Mouse (Mus musculus) testis, adult 2 months (tissue): ENCODE data around the gene Prlh. TPM values are rescaled to one million over a fixed set of nuclear protein-coding genes. Genes with fewer than 3 reads are reported as not detected.
A peak's percentile ranks its signal among the peaks of the same experiment; 100 is the strongest.

Experiments used
- H3K27ac ChIP-seq: fragments of 200-500 bp; 2 replicates; pipeline ENCODE4 v1.5.1; 2012; ENCODE audit warnings: low read depth, low read length; ENCODE audit not compliant: control insufficient read depth, insufficient read depth
- H3K27me3 ChIP-seq: fragments of 200-500 bp; 2 replicates; pipeline ENCODE4 v1.6.1; 2012; ENCODE audit warnings: mild to moderate bottlenecking, low read length, moderate library complexity; ENCODE audit not compliant: control insufficient read depth, insufficient read depth
- H3K36me3 ChIP-seq: fragments of 200-500 bp; 2 replicates; pipeline ENCODE4 v1.6.1; 2012; ENCODE audit warnings: mild to moderate bottlenecking, low read length; ENCODE audit not compliant: control insufficient read depth, insufficient read depth
- H3K4me1 ChIP-seq: fragments of 200-500 bp; 2 replicates; pipeline ENCODE4 v1.6.1; 2012; ENCODE audit warnings: low read length; ENCODE audit not compliant: control insufficient read depth, insufficient read depth
- H3K4me3 ChIP-seq: fragments of 200-500 bp; 2 replicates; pipeline ENCODE4 v1.5.1; 2012; ENCODE audit warnings: low read depth, mild to moderate bottlenecking, low read length, moderate library complexity, mixed read lengths; ENCODE audit not compliant: control insufficient read depth
- CTCF ChIP-seq: fragments of 200-500 bp; IDR thresholded peaks from 2 replicates; pipeline ENCODE4 v1.5.1; 2012; ENCODE audit warnings: low read depth, mild to moderate bottlenecking, inconsistent platforms, low read length, moderate library complexity; ENCODE audit not compliant: control insufficient read depth, insufficient read depth, insufficient replicate concordance
- POLR2A ChIP-seq: fragments of 200-500 bp; IDR thresholded peaks from 2 replicates; pipeline ENCODE4 v1.6.1; 2012; ENCODE audit warnings: low read depth, mild to moderate bottlenecking, inconsistent platforms, low read length, moderate library complexity; ENCODE audit not compliant: control insufficient read depth
- polyA plus RNA-seq: library from polyadenylated mRNA; depleted of rRNA; stranded (reverse); fragments of >200 nt; gene quantifications from 2 replicates; pipeline ENCODE4 v1.2.3, GENCODE M21; 2012

The Prlh gene
- polyA plus RNA-seq, 1 experiment = not detected

DNA sequence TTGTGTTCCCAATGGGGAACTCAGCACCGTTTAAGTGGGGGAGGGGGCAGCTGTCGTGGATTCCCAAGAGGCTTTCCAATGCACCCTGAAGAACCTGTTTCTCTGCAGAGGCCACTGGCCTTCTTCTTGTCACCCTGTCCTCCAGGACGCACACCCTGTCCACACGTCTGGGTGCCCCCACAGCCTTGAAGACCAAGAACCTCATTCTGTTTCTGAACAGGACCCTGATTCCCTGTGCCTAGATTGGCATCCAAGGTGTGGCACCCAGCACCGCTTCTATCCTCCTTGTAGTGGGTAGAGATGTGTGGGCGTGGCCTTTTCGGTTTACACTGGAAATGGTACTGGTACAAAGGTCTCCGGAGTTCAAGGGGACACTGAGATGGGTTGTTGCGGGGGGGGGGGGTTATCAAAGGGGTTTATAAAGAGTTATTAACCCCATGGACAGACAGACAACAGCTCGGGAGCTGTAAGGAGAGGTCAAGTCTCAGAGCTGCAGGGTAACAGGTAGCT lies 17.0 kb downstream of the Prlh start:
- no peak overlapping the region for H3K27ac ChIP-seq
- no peaks in the 10 kb centered on the region for H3K27me3 ChIP-seq
- no peak for TF ChIP-seq POLR2A
- TF ChIP-seq CTCF = no peak
- no peak overlapping the region for H3K4me3 ChIP-seq
- H3K4me1 ChIP-seq = peaks cover 5% of the 10 kb centered on the region
- no peaks in the 10 kb centered on the region for H3K36me3 ChIP-seq

DNA sequence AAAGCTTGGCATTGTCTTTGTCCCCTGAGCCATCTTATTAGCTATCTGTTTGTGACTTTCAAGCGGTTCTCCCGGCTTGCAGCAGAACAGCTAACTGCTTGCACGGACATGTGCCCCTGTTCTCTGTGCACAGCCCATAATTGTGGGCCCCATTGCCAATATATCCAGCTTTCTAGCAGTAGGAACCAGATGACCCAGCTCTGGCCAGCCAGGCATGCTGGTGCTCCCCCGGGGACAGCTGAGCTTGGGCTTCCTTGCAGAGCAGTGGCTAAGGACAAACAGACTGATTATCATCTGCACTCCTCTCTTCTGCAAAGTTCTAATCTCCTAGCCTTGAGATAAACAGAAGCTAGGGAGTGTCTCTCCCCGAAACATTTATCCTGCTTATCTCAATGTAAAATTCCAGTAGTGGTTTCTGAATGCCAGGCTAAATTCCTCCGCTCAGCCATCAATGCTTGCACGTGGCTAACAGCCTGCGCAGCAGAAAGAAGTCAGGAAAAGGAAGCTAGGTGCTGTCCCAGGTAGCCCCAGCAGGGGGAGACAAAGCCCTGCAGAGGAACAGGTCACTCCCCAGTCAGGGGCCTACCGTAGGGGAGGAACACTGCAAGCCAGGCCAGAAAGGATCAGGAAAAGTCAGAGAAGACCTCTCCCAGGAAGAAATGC lies 20.1 kb downstream of the Prlh start:
- Histone ChIP-seq H3K4me3 (no peak overlapping the region), H3K27me3 (no peaks in the 10 kb centered on the region), H3K4me1 (peaks cover 5% of the 10 kb centered on the region), H3K36me3 (no peaks in the 10 kb centered on the region), H3K27ac (no peak overlapping the region)
- TF ChIP-seq CTCF (peak; percentile 94), POLR2A (no peak)

DNA sequence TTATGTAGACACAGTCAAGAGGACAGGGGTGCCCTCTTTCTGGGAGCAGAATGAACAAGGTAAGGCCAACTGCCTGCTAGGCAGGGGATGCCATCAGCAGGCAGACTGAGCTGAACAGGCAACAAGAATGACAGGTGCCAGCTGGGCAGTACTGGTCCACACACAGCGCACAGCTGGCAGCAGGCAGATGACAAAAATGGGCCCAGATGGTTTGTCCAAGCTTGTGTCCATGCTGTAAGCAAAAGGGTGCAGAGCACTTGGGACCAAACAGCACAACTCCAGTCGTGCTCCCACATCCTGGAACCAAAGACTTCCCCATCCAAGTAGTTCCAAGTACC lies 20.6 kb downstream of the Prlh start:
- Histone ChIP-seq H3K4me3 (no peak overlapping the region), H3K36me3 (no peaks in the 10 kb centered on the region), H3K4me1 (peaks cover 5% of the 10 kb centered on the region), H3K27me3 (no peaks in the 10 kb centered on the region), H3K27ac (no peak overlapping the region)
- no peak for TF ChIP-seq POLR2A
- no peak for TF ChIP-seq CTCF

DNA sequence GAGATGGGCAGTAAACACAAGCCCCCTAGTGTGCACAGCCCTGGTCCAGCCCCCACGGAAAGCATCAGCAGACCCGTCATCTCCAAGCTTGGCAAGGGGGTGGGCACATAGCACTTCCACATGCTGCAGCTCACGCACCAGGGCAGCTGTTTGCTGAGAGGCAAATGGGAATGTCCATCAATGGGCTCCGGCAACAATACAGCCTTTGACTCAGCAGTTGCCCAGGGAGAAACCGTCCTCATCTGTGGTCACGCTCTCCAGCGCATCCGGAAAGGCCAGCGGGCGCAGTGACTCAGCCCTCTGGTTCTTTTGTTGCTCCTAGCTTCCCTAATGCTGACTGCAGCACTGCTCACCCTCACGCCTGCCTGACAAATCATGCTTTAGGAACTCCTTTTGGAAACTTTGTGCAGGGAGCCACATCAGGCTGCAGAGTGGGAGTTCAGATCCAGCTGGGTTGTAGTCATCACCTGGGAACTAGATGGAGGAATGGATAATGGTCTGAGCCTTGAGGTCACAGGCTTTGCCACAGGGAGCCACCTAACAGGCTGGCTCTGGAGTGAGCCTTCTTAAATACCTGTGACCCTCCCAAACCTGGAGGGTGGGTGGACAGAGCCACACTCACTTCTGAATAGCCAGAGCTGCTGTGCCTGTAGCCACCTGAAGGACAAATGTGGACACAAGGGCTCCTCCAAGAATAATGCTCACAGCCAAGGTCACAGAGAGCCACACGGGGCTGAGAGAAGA lies 22.2 kb downstream of the Prlh start:
- H3K4me1 ChIP-seq = peaks cover 5% of the 10 kb centered on the region
- H3K27me3 ChIP-seq = no peaks in the 10 kb centered on the region
- no peak overlapping the region for H3K4me3 ChIP-seq
- H3K36me3 ChIP-seq = no peaks in the 10 kb centered on the region
- H3K27ac ChIP-seq = no peak overlapping the region
- TF ChIP-seq CTCF (no peak), POLR2A (no peak)

DNA sequence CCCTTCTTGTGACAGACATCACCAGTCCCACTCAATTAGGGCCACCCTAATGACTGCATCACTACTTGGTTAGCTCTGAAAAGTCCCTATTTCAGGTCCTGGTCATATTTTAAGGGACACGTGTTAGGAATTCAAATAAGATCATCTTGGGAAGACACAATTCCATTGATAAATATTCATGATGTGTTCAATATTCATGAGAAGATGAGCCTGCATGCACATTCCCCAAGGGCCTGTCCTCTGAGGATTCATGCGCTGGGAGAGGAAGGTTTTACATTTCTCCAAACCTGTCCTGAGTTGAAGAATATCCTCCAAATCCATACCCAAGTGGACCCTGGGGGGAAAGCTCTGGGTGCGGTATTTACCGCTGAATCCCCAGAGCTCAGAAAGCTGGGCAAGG lies 23.1 kb downstream of the Prlh start:
- no peaks in the 10 kb centered on the region for H3K27me3 ChIP-seq
- TF ChIP-seq CTCF (no peak), POLR2A (no peak)
- H3K27ac ChIP-seq = no peak overlapping the region
- no peak overlapping the region for H3K4me3 ChIP-seq
- no peaks in the 10 kb centered on the region for H3K36me3 ChIP-seq
- peaks cover 5% of the 10 kb centered on the region for H3K4me1 ChIP-seq

DNA sequence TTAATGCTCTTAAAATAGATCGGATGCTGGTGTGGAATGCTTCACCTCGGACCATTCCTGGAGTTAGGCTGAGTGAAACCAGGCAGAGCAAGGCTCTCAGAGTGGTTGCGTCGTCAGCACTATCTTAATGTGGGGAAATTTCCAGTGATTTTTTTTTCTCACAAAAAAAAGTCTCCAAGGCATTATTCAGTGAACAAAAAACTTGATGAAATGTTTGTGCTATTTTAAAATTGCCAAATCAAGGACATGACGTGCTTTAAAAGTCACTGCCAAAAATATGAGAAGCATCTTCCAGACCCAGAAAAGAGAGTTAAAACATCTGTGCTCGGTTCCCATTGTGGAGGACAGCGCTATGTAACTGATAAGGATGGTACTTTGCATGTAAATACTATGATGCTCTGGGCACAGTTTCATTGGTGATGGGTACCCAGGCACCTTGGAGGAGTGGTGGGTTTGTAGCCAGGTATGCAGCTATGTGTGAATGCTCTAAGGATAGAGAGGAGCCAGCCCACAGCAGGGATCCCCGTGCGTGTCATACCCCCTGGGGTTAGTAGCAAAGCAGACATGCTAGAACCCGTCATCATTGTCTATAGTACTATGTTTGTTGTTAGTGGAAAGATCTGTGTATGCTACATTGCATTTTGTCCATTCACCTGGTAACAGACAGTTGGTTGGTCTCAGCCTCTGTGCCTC lies 27.9 kb downstream of the Prlh start:
- H3K4me3 ChIP-seq = no peak overlapping the region
- no peaks in the 10 kb centered on the region for H3K36me3 ChIP-seq
- H3K4me1 ChIP-seq = no peaks in the 10 kb centered on the region
- H3K27me3 ChIP-seq = no peaks in the 10 kb centered on the region
- TF ChIP-seq POLR2A = no peak
- no peak for TF ChIP-seq CTCF
- H3K27ac ChIP-seq = no peak overlapping the region

DNA sequence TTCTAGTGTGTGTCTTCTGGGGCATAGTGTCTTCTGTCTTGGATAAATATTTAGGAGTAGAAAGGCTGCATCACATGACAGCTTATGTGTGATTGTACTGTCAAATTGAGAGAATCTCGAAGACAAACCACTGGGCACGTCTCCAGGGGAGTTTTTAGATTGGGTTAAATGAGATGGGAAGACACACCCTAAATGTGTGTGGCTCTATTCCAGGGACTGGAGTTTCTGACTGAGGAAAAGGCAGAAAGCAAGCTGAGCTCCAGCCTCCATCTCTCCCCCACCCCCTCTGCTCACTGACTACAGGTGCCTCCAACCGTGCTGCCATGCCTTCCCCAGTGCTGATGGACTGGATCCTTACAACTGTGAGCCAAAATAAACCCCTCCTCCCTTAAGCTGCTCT lies 28.4 kb downstream of the Prlh start:
- Histone ChIP-seq H3K4me3 (peak overlapping the region; percentile 25), H3K4me1 (no peaks in the 10 kb centered on the region), H3K27ac (no peak overlapping the region), H3K27me3 (no peaks in the 10 kb centered on the region), H3K36me3 (no peaks in the 10 kb centered on the region)
- TF ChIP-seq CTCF (no peak), POLR2A (no peak)
